Mouse (Mus musculus) embryo, embryonic 10.5 days (tissue): Measurements from ENCODE around the gene Myo1h.

Experiments used
- DNase-seq: peaks from one replicate; pipeline ENCODE4 v3.0.0-alpha.2; 2015; ENCODE audit warnings: low spot score

Gene Myo1h

GRCm38 (mm10) chr5:114288874-114289273, at the start of gene Myo1h:
Myo1h (plus strand) TSS chr5:114289166.
- DNase-seq: no peak

- no peak for DNase-seq
Observed at GRCm38 (mm10) chr5:114239737-114240136, 49.2 kb upstream of the Myo1h start.

GRCm38 (mm10) chr5:114246465-114246864, 42.5 kb upstream of the Myo1h start:
- no peak for DNase-seq

GRCm38 (mm10) chr5:114248174-114248589, 40.8 kb upstream of the Myo1h start:
- DNase-seq: peak; percentile 90

GRCm38 (mm10) chr5:114259495-114259894, 29.5 kb upstream of the Myo1h start:
- no peak for DNase-seq

- no peak for DNase-seq
Observed at GRCm38 (mm10) chr5:114261494-114261893, 27.5 kb upstream of the Myo1h start.

GRCm38 (mm10) chr5:114264030-114264459, 24.9 kb upstream of the Myo1h start:
- DNase-seq: no peak

GRCm38 (mm10) chr5:114264791-114265190, 24.2 kb upstream of the Myo1h start:
- no peak for DNase-seq

GRCm38 (mm10) chr5:114268646-114269045, 20.3 kb upstream of the Myo1h start:
- no peak for DNase-seq

- no peak for DNase-seq
Observed at GRCm38 (mm10) chr5:114269499-114269898, 19.5 kb upstream of the Myo1h start.

GRCm38 (mm10) chr5:114269984-114270383, 19.0 kb upstream of the Myo1h start:
- DNase-seq: no peak

GRCm38 (mm10) chr5:114273693-114274402, 15.1 kb upstream of the Myo1h start, which contains the start of gene Foxn4:
Foxn4 (minus strand) TSS chr5:114273807.
- DNase-seq: peak; percentile 72

GRCm38 (mm10) chr5:114275339-114275738, 13.6 kb upstream of the Myo1h start:
- DNase-seq: no peak

- peak; percentile 21 for DNase-seq
Observed at GRCm38 (mm10) chr5:114275991-114276390, 13.0 kb upstream of the Myo1h start.

GRCm38 (mm10) chr5:114279382-114280143, 9.4 kb upstream of the Myo1h start:
- peak; percentile 63 for DNase-seq

- no peak for DNase-seq
Observed at GRCm38 (mm10) chr5:114282346-114282745, 6.6 kb upstream of the Myo1h start.

- DNase-seq: no peak
Observed at GRCm38 (mm10) chr5:114284604-114285397, 4.2 kb upstream of the Myo1h start.

- no peak for DNase-seq
Observed at GRCm38 (mm10) chr5:114285398-114285700, 3.6 kb upstream of the Myo1h start.

- no peak for DNase-seq
Observed at GRCm38 (mm10) chr5:114286102-114286501, 2.9 kb upstream of the Myo1h start.

GRCm38 (mm10) chr5:114286872-114287571, 1.9 kb upstream of the Myo1h start:
- DNase-seq: no peak

- DNase-seq: no peak
Observed at GRCm38 (mm10) chr5:114288396-114288795, 570 bp upstream of the Myo1h start.

- DNase-seq: no peak
Observed at GRCm38 (mm10) chr5:114290004-114290403, 1.0 kb downstream of the Myo1h start.
